Mouse (Mus musculus): ENCODE data around the gene Pdcd1lg2.

The Pdcd1lg2 gene

DNA sequence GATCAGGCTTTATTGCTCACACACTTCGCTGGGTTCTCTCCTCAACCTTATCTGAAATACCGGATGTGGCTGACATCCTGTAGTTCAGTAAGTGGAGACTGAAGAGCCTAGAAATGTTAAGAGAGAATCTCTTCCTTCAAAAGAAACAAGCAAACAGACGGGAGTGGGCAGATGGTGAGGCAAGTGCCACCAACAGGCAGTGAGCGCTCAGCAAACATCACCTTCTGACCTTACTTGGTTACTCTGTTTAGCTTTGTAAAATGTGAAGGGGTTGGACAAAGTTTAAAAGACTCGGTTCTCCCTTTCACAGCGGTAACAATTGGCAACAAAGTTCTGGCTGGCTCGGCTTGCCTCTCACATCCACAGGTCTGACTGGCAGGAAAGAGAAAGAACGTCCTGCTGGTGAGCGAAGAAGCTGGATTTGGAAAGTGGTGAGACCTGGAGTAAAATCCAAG lies 8.0 kb downstream of the Pdcd1lg2 start:
- no peak for DNase-seq (ENCODE audit: low read depth, low spot score)

DNA sequence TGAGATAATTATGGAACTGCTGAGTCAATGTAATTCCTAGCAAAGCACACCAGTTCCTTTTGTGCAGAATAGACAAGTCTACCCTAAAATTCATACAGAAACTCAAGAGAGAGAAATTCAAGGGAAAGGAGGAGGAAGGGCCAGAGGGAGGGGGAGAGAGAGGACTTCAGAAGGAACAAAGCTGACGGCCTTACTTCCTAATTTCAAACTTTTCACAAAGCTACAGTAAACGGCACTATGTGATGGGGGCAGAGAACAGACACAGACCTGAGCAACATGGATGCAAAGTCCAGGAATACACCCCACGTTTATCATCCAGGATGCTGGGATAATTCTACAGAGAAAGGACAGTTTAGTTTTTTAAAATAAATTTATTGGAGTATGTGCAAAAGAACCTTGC lies 8.8 kb downstream of the Pdcd1lg2 start:
- DNase-seq (ENCODE audit: low read depth, low spot score): no peak

DNA sequence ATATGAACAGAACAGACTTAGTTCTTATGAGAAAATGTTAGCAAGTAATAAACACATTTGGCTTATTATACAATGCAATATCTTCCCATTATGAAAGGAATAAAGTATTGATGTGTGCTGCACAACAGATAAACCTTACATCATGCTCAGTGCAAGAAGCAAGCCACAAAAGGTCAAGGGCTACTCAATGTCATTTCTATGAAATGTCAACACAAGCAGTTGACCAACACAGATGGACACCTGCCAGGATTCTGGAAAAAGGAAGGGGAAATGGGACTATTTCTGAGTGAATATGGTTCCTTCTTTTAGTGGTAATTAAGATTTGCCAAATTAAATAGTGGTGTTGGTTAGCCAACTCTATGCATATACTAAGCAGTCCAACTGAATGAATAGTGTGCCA lies 9.2 kb downstream of the Pdcd1lg2 start:
- no peak for DNase-seq (ENCODE audit: low read depth, low spot score)

DNA sequence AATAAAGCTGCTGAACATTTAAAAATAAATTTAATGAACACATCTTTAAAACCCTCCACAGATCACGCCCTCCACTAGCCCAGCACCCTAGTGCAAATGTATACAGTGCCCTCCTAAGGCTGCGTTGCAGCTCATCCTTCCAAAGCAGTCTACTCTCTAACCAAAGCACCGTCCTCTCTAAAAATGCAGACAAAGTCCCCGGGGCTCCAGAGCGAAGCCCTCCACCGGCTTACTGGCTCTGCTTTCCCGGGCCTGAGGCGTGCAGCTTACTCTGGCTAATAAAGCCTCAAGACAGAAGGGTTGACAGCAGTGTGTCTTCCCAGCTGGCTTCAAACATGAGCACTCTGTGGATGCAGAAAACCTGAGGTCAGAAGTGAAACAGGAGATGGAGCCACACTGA lies 9.7 kb downstream of the Pdcd1lg2 start:
- DNase-seq (ENCODE audit: low read depth, low spot score): no peak

DNA sequence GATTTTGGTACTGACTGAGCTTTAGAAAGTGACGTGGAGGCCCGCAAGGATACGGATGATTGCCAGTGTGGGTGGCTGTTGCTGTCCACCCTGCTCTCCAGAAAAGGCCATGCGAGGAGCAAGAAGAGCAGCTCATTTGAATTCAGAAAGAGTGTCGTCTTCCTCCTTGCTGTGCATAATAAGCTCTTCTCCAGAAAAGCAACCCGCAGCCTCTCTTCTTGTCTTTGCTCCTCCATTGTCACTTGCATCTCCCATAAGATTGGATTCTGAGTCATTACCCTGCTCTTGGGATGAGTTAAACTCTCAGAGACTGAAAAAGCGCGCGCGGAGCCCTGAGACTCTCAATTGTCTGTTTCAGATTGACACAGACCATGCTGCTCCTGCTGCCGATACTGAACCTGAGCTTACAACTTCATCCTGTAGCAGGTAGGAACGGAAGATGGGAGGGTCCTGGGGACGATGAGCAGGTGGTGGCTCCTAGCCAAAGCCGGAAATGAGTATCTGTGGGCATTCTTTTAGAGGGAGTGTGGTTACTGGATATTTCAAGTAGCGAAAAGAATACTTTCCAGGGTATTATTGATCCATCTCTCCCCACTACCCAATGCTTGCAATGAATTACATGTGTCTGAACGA lies 11.4 kb downstream of the Pdcd1lg2 start:
- no peak for DNase-seq (ENCODE audit: low read depth, low spot score)

DNA sequence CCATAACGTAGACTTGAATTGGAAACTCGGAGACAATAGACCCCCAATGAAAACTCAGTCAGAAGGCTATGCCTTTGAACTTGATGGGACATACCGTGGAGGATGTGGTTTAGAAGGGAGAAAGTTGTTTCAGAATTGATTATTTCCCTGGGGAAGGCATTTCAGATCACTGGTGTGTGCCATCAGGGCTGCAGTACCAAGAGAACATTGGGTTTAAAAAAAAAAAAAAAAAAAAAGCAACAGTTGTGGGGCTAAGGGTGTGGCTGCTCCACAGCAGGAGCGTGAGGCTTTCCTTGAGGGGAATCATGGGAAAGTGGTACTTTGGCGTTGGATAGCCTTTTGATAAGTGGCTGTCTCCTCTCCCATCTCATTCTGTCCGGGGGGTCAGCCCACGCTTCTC lies 12.1 kb downstream of the Pdcd1lg2 start:
- DNase-seq (ENCODE audit: low read depth, low spot score): peak; percentile 11

DNA sequence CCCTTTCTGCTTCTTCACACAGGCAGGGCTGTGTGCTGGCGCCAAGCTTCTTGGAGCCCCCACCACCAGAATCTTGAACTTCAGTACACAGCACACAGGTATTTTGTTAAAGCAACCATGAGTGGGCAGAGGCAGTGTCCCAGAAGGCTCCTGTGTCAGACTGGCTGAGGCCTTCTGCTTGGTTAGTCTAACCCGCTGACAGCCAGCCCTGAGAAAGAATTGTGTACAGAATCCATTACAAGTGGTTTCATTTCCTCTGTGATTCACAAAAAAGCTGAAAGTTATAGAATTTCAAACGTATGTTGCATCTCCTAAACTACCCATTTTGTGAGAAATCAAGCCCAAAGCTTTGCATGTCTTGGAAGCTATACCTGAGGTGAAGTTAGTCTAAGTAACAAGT lies 19.8 kb downstream of the Pdcd1lg2 start:
- no peak for DNase-seq (ENCODE audit: low read depth, low spot score)

DNA sequence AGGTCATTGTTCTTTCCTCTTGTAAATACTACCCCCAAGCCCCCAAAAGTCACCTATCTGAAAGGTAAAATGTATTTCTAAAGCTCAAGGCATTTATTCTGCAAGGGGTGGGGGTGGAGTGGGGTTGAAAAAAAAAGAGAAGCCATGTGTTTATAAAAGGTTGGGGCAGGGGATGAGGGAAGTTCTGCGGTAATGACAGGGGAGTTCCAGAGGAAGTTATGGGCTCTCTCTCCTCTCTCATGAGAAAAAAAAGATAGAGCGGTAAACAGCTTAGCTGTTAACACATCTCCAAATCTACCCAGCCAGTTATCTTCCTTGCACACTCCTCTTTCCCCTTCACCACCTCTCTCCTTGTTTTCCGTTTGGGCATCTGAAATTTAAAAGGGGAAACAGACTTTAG lies 20.2 kb downstream of the Pdcd1lg2 start:
- DNase-seq (ENCODE audit: low read depth, low spot score): no peak

DNA sequence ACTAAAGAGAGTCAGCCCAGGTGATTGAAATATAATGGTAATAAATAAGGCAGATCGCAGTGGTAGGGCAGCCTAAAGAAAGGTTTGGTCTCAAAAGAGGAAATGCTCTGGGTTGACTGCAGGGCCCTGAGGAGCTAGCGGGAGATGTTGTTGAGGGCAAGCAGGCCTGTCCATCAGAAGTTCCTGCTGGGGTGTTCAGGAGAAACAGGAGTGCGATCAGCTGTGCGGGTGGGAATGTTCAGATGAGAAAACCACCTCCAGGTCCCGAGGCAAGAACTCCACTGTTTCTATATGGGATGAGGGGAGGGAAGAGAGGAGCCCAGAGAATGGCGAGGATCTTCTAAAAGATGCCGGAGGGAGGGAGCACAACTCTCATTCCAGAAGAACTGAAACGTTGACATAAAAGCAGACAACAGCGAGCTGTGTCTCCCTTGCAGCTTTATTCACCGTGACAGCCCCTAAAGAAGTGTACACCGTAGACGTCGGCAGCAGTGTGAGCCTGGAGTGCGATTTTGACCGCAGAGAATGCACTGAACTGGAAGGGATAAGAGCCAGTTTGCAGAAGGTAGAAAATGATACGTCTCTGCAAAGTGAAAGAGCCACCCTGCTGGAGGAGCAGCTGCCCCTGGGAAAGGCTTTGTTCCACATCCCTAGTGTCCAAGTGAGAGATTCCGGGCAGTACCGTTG lies 26.2 kb downstream of the Pdcd1lg2 start:
- no peak for DNase-seq (ENCODE audit: low read depth, low spot score)

DNA sequence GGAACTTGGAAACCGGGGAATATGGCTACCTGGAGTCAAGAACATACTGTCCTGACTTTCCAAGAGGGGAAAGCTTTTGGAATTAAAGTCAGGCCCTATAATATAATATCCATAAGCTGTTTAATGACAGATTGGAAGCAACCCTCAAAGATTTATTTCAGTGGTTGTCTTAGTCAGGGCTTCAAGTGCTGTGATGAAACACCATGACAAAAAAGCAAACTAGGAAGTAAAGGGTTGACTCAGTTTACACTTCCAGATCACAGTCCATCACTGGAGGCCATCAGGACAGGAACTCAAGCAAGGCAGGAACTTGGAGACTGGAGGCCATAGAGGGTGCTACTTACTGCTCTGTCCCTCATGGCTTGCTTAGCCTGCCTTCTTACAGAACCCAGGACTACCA lies 27.1 kb downstream of the Pdcd1lg2 start:
- no peak for DNase-seq (ENCODE audit: low read depth, low spot score)

DNA sequence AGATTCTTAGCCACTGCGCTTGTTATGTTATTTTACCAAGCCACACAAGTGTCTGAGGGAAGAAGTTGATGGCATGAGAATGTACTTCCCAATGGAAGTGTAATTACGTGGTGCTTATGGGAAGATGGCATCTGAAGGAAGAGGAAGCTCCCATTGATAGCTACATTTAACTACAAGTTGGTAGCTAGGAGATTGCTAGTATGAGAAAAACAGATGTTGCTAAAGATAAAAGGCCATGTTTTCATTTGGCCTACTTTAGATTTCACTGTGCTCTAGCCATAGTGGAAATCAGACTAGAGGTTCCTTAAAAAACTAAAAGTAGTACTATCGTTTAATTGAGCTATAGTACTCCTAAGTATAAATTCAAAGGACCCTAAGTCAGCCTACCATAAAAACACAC lies 28.5 kb downstream of the Pdcd1lg2 start:
- no peak for DNase-seq (ENCODE audit: low read depth, low spot score)

DNA sequence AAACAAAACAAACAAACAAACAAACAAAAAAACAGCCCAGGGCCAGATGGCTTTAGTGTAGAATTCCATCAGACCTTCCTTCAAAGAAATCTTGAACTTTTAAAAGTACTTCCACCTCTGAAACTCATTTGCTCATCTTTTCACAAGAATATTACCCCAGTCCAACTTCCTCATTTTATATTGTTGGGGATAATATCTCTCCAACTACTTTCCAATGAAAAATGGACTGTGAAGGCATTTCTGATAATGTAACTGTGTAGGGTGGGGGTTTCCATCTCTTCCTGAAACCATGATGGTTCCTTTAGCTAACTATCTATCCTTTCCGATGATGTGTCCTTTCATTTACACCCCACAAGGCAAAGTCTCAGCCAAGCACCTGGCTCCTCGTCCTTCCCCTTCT lies 31.8 kb downstream of the Pdcd1lg2 start:
- no peak for DNase-seq (ENCODE audit: low read depth, low spot score)

DNA sequence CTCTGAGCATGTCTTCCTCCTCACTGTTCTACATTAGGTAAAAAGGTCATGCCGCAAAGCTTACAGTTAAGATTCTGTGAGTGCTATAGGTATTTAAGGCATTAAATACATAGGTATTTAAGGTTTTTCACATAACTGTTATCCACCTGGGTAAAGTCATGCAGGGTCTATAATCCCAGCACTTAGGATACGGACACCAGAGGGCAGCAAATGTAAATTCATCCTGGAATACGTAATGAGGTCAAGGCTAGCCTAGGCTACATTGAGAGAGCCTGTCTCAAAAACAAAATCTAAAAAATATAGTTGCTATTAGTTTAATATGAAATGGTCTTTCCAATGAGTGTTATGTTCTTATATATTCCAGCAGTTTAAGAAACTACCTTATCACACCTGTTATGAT lies 33.6 kb downstream of the Pdcd1lg2 start:
- DNase-seq (ENCODE audit: low read depth, low spot score): no peak

DNA sequence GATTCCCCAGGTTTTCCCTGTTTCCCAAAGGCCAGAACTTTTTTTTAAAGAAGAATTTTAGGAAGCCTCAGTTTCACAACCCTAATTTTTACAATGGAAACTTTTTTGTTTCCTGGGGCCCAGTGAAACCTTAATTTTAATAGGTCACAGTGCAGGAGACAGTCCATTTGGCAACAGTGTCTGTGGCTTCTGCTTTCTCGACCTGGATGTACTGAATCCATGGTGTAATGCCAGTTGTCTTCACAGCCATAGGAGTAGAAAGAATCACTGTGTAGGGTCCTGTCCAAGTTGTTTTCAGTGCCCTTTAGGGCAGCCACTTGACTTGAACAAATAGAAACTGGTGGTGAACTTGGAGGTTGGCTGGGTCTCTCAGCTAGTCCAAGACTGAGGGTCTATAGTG lies 37.7 kb downstream of the Pdcd1lg2 start:
- DNase-seq (ENCODE audit: low read depth, low spot score): no peak

DNA sequence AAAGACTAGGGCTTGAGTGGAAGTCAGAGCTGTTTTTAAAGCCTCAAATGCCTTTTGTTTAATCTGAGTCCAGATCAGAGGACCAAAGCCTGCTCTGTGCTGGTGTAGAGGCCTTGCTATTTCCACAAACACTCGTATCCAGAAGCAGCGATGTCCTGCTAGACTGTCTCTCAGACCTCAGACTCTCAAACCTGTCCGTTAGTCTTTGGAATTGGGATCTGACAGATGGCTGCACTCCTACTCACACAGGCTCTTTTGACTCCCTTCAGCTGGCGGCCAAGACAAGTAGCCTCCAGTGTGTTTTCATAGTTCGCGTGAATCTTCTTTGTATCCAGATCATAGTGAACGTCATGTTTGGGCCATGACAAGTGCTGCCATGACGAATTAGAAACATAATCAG lies 39.7 kb downstream of the Pdcd1lg2 start:
- DNase-seq (ENCODE audit: low read depth, low spot score): no peak

DNA sequence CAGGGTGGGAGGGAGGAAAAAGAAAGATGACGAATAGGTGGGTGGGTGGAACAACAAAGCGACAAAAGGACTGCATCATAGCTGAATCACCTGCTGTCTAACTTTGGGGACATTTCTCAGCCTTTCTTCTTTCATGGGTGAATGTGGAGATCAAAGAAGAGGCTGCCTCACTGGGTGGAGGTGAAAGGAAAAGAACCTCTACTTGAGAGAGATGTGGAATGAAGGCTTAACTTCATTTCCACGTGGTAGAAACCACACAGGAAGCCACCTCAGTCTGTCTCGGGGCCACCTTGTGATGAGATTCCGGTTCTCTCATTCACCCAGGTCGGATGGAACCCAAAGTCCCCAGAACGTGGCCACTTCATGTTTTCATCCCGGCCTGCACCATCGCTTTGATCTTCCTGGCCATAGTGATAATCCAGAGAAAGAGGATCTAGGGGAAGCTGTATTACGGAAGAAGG lies 43.5 kb downstream of the Pdcd1lg2 start:
- no peak for DNase-seq (ENCODE audit: low read depth, low spot score)

DNA sequence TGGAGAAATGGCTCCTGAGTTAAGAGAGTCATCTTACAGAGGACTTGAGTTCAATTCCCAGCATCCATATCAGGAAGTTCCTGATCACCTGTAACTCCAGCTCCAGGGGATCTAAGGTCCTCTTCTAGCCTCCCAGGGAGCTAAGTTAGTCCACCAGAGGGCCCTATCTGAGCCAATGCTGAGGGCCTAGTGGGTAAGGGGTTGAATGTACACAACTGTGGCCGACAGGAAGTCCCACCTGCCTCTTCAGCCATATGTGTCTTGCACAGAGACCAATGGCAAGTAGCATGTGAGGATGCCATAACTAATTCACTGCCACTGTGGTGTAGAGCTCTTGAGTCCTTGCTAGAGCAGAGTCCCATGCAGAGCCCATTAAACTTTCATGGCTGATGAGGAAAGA lies 44.4 kb downstream of the Pdcd1lg2 start:
- no peak for DNase-seq (ENCODE audit: low read depth, low spot score)

DNA sequence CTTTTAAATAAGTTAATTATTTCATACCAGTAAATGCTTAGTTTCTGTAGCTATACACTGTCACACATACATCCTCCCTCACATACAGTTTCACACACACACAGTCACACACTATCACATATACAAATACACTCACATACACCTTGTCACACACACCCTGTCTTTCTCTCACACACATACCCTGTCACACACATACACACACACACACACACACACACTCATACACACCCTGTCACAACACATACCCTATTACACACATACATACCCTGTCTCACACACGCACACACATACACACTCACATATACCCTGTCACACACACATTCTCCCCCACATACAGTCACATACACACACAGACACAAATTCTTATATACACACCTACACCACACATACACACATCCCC lies 47.3 kb downstream of the Pdcd1lg2 start:
- no peak for DNase-seq (ENCODE audit: low read depth, low spot score)

DNA sequence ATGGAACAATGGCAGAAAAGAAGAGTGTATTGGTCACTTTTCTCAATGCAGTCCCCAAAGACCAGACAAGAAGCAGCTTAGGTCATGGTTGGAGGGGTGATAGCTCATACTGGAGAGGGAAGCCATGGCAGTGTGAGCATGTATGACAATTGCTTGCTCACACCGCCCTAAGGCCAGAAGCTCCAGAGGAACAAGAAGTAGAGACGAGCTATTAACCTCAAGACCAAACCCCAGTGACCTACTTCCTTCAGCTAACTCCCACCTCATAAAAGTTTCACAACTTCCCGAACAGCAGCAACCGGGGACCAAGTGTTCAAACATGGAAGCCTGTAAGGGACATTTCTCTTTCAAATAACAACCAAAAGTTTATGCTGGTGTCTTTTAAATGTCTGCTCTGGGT lies 51.7 kb downstream of the Pdcd1lg2 start:
- DNase-seq (ENCODE audit: low read depth, low spot score): no peak

DNA sequence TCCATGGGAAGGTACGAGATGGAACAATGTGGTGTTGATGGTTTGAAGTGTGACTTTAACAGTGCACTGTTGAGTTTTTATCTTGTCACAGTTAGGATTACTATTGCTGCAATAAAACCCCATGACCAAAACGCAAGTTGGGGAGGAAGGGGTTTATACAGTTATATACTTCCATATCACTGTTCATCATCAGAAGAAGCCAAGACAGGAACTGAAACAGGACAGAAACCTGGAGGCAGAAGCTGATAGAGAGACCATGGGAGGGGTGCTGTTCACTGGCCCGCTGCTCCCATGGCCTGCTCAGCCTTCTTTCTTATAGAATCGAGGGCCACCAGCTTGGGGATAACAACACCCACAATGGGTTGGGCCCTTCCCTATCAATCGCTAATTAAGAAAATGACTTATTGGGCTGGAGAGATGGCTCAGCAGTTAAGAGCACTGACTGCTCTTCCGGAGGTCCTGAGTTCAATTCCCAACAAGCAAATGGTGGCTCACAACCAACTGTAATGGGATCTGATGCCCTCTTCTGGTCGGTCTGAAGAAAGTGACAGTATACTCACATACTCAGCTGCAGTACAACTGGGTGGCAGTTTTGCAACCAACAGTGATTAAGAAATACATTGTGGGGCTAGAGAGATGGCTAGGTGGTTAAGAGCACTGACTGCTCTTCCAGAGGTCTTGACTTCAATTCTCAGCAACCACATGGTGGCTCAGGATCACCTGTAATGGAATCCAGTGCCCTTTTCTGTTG lies 53.1 kb downstream of the Pdcd1lg2 start:
- DNase-seq (ENCODE audit: low read depth, low spot score): no peak

DNA sequence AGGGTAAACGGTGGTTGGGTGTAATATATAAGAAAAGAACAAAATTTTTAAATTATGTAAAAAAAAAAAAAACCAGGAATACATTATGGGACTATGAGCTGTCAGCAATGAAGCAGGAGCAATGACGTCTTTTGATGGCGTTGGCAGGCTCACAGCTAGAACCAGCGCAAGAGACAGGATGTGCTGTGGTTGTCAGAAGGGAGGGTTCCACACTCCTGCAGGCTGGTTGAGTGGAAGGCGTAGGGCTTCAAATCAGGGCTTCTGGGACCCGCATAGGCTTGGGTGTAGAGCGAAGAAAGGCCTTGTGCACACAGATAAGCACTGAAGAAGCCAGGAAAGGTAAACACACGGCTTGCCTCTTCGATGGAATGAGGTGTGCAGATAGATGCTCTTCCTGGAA lies 56.1 kb downstream of the Pdcd1lg2 start:
- no peak for DNase-seq (ENCODE audit: low read depth, low spot score)

DNA sequence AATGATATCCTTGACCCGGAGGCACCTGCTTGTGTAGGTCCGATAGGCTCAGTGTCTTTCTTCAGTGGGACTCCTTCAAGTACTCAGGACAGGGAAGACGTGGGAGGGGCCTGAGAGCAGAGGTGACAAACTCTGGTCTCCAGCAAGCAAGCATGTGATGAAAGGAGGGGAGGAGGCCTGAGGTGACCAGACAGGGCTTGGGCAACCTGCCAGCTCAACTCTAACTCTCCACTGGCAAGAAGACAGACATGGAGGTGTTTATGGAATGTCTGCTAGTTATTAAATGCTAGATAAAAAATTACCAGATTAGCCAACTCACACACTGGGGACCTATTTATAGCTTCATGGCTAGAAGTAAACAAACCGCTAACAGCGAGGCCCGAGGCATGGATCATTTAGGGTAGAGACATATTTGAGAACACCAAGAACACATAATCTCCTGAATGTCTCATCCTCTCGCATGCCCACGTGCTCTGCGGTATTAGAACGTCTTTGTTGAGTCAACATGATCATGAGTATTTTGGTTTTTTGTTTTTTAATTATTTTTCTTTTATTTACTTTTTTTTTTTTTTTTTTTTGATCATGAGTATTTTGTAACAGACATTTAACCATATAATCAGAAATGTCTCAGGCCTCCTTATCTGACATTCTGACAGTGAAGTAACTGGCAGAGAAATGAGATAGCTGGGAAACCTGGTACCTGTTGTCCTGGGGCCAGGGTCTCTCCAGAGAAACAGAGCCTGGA lies 58.4 kb downstream of the Pdcd1lg2 start:
- no peak for DNase-seq (ENCODE audit: low read depth, low spot score)

Data from ZHBTc4 (cell line).